Mouse (Mus musculus): Measurements from ENCODE around the gene Saa4. TPM values are rescaled to one million over a fixed set of nuclear protein-coding genes. Genes with fewer than 3 reads are reported as not detected.
"Not testable (repeated sequence)": the region's sequence is repeated elsewhere in the genome, so short reads cannot be mapped to it uniquely, and the experiment has no call there.

Gene Saa4
- total RNA-seq, 2 experiments from 2014 or later: not detected

GRCm38 (mm10) chr7:46718591-46719270 lies 13.7 kb downstream of the Saa4 start:
- no peak for DNase-seq
- intact Hi-C loops (cut with DNase I): no loop called here

DNA sequence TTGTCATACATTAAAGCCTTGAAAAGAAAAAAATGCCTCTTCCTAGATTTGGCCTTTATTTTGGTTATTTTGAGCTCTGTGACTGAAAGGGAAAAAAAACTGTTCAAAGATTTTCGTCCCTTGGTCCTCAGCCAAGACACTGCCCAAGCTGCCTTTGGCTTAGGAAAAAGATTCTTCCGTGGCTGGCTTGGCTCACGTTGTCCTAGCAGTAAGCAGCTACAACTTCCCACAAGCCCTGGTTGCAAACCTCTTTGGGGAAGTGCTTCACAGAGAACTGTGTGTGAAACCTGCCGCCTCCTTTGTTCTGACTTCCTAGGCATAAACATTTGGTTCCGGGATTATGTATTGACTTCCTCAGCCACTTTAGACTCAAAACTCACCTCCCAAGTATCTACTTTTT lies 15.5 kb downstream of the Saa4 start:
- peak in 1 of 2 experiments; percentile 12 for DNase-seq
- intact Hi-C loops (cut with DNase I): loop anchor here (2.0 kb wide), 1 partner anchor 52 kb away; no protein-coding TSS in a partner anchor

DNA sequence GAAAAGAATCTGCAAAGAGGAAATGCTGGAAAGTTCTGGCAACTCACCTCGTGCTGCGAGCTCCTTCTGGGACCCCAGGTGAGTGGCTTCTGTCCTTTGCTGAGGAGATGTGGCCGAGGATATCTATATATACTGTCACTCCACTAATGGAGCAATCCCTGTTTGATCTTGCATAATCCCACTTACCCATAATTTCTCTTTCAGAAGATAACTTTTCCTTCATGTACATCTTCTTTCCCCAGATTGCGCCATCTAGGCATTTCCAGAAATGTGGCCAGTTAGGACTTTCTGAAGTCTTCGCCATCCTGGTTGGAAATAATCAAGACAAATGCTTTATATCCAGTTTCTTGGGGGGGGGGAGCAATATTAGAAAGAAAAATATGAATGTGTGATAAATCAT lies 16.8 kb downstream of the Saa4 start, which contains the start of gene Saa3:
TSS of gene Saa3 (minus strand) at position 101 of the 400 bp plus-strand sequence.
- DNase-seq: no peak
- intact Hi-C loops (cut with DNase I): no loop called here

DNA sequence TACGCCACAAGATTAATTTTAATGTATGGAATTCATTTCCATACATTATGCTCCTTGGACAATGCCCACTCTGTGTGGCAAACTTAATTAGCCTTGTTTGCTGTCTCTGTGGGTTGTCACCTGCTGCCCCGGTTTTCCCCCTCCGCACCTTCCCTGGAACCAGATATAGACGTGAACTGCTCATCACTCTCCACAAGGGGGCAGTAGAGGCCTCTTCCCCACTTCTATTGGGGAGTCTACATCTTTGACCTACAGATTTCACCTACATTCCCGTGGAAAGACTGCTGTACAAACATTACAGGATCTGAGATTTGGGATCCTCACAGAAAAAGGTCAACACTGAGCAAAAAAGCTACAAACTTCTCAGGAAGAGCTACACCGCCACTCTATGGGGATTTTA lies 17.9 kb downstream of the Saa4 start:
- intact Hi-C loops (cut with DNase I): no loop called here
- DNase-seq: peak; percentile 20 to 41

DNA sequence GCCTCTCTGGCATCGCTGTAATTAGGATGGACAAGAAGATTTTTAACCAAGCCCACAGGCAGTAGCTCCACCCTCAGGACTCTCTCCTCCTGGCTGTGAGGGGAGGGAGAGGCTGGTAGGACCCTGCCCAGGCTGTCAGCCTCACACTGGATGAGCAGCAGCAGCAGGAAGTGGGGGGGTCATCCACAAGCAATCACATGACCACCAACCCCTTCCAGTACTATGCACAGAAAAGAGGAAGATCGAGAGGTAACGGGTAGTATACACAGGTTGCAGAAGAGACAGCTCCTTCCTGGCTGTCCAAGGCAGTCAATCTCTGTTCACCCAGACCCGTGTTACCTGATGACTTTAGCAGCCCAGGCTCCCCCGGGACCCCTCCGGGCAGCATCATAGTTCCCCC lies 20.2 kb downstream of the Saa4 start:
- intact Hi-C loops (cut with DNase I): no loop called here
- no peak for DNase-seq

DNA sequence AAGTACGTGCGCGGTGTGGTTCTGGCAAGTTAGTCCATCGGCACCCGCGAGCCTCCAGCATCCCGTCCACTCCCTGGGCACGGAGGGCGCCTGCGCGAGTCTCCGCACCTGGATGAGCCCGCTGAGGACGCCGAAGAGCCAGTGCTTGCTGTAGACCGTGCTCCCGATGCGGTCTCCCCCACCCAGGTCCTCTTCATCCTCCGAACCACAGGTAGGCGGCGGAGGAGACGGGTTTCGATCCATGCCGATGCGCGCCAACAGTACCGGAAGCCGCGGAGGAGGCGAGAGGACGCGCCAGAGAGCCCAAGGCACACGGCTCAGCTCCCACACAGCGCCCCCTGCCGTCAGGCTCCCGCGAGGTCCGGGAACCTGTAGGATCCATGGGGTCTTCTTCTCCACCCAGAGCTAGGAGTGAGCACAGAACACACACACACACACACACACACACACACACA lies 22.0 kb downstream of the Saa4 start, which contains the start of gene Saal1:
TSS of gene Saal1 (minus strand) at position 291 of the 455 bp plus-strand sequence.
- intact Hi-C loops (cut with DNase I): no loop called here
- peak; percentile 77 to 82 for DNase-seq

DNA sequence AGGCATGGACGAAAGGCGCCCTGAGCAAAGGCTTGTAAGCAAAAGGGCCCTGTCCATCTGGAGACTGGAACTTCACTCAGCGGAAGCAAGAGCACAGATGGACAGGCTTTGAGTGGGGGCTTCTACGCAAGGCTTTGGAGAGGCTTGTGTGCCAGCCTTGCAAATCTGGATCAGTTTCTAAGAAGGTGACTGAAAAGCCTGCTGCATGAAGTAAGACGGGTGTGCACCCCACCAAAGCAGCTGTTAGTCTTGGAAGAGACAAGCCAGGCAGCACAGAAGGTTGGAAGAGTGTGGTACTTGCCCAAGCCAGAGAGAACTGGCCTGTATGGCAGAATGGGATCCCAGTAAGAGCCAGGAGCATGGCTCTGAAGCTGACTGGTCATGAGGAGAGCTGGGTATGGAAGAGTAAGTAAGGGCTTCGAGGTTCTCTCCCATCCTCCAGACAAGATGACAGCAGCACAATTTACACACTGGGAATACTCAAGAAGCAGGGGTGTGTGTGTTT lies 31.8 kb downstream of the Saa4 start:
- DNase-seq: no peak
- intact Hi-C loops (cut with DNase I): no loop called here

DNA sequence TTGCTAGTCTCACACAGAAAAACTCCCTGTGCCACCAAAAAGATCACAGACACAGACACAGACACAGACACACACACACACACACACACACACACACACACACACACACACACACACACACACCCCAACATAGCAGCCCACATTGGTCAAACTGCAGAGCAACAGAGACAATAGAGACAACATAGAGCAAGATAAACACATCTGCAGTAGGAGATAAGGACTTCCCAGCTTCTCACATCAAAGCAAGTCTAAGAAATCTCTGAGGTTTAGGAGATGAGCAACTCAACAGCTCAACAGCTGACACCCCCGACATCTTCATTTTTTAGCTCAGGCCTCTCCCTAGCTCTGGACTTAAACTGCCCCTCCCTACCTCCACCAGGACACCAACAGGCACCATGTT lies 35.6 kb downstream of the Saa4 start:
- intact Hi-C loops (cut with DNase I): no loop called here
- DNase-seq: no peak

DNA sequence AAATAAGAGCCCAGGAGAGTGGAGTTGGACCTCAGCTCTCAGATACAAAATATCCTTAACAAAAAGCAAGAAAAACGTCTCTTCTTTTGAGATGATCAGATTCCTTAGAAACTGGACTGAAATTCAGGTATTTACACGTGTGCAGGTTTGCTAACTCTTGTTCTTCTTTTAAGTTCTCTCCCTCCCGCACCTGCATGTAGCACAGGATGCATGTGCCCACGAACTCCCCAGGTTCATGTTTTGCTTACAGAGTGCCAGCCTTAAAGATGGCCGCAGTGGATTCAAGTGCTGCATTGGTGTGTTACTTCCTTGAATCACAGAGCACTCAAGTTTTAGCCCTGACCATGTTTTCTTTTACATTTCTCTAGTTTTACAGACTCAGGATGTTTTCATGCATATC lies 45.6 kb downstream of the Saa4 start:
- intact Hi-C loops (cut with DNase I): no loop called here
- no peak for DNase-seq

- intact Hi-C loops (cut with DNase I): no loop called here
- no peak for DNase-seq
These were observed 51.7 kb downstream of the Saa4 start for GRCm38 (mm10) chr7:46680732-46681131.

DNA sequence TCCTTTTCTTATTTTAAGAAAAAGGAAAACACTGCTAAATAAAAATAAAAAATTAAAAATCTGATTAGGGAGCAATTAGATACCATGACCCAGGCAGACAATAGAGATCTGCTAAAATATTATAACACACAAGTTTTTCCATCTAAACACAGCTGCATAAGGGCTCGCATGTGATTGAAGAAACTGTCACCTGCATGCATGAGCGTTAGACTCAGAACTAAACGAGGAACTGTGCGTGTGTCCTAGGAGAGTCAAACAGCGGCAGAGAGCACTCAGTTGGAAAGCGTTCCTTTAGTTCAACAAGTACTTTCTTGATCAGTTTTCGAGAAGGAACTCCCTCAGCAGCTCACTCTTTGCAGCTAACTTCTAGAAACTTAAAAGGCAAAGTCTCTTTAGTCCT lies 53.4 kb downstream of the Saa4 start:
- DNase-seq; intact Hi-C loops (cut with DNase I): not testable (repeated sequence)

DNA sequence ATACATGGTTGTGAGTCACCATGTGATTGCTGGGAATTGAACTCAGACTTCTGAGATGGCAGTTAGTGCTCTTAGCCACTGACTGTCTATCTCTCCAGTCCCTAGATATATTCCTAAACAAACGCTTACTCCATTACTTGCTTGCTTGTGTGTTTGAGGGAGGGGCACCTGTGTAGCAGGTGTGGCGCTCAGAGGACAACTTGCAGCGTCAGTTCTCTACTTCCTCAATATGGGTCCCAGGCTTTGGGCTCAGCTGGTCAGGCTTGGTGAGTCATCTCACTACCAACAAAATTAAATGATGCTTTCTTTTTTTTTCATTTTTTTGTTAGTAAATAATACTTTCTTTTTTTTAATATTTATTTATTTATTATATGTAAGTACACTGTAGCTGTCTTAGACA lies 54.0 kb downstream of the Saa4 start:
- DNase-seq: no peak
- intact Hi-C loops (cut with DNase I): no loop called here

Other genes with a start within 250 kb of the Saa4 start
- 1 to 10 TPM; 3.0 to 3.1 TPM for gene Sergef, start 92.8 kb downstream of the Saa4 start, total RNA-seq (2021)
- under 1 TPM; 0.69 to 0.79 TPM for gene Tph1, start 60.1 kb downstream of the Saa4 start, total RNA-seq (2021)
- gene Saal1, start 21.9 kb downstream of the Saa4 start, total RNA-seq (2021): 1 to 10 TPM; 2.6 to 2.7 TPM
- gene Saa3, start 16.9 kb downstream of the Saa4 start, total RNA-seq (2021): not detected
- gene Saa1, start 10.4 kb upstream of the Saa4 start, total RNA-seq (2021): not detected
- gene Saa2, start 19.2 kb upstream of the Saa4 start, total RNA-seq (2021): not detected
- 10 to 100 TPM in 1 of 2 experiments, 1 to 10 TPM in 1; 8.7 to 12.2 TPM for gene Hps5, start 63.5 kb upstream of the Saa4 start, total RNA-seq (2021)
- 10 to 100 TPM; 14.0 to 14.8 TPM for gene Gtf2h1, start 63.5 kb upstream of the Saa4 start, total RNA-seq (2021)
- 1,000 to 10,000 TPM; 2,924 to 3,276 TPM for gene Ldha, start 108.9 kb upstream of the Saa4 start, total RNA-seq (2021)
- gene Ldhc, start 128.6 kb upstream of the Saa4 start, total RNA-seq (2021): not detected
- 10 to 100 TPM; 47.2 to 50.3 TPM for gene Tsg101, start 187.4 kb upstream of the Saa4 start, total RNA-seq (2021)
- gene Uevld, start 225.9 kb upstream of the Saa4 start, total RNA-seq (2021): 1 to 10 TPM; 9.0 to 9.6 TPM

All from gastrocnemius, postnatal 36 days (tissue).